Mouse (Mus musculus) thymus, postnatal 25 days (tissue): ENCODE results near the gene Caskin1.

Source experiments
- DNase-seq: peaks from one replicate; pipeline ENCODE4 v3.0.0; 2022

Gene Caskin1

GRCm38 (mm10) chr17:24496026-24496425 is 7.6 kb downstream of the Caskin1 start:
- no peak for DNase-seq

GRCm38 (mm10) chr17:24502208-24502607 is 13.8 kb downstream of the Caskin1 start:
- no peak for DNase-seq

- no peak for DNase-seq
These were observed 15.7 kb downstream of the Caskin1 start for GRCm38 (mm10) chr17:24504085-24504484.

GRCm38 (mm10) chr17:24505286-24505955 is 17.0 kb downstream of the Caskin1 start:
- DNase-seq = no peak

GRCm38 (mm10) chr17:24506332-24507070 is 18.1 kb downstream of the Caskin1 start:
- no peak for DNase-seq

- no peak for DNase-seq
These were observed 18.8 kb downstream of the Caskin1 start for GRCm38 (mm10) chr17:24507129-24507664.

- no peak for DNase-seq
These were observed 19.5 kb downstream of the Caskin1 start for GRCm38 (mm10) chr17:24507806-24508460.

- DNase-seq = peak; percentile 15
These were observed 25.2 kb downstream of the Caskin1 start for GRCm38 (mm10) chr17:24513609-24514008.

GRCm38 (mm10) chr17:24514270-24515257 is 26.2 kb downstream of the Caskin1 start:
- DNase-seq = no peak

- DNase-seq = no peak
These were observed 32.0 kb downstream of the Caskin1 start for GRCm38 (mm10) chr17:24520450-24520849.

GRCm38 (mm10) chr17:24524734-24525133 is 36.3 kb downstream of the Caskin1 start:
- DNase-seq = no peak

- no peak for DNase-seq
These were observed 38.9 kb downstream of the Caskin1 start for GRCm38 (mm10) chr17:24527315-24527714.

GRCm38 (mm10) chr17:24527723-24528559 is 39.5 kb downstream of the Caskin1 start, which contains the start of gene Traf7:
Traf7 (minus strand) TSS chr17:24527938.
- DNase-seq = peak; percentile 87

- no peak for DNase-seq
These were observed 40.1 kb downstream of the Caskin1 start for GRCm38 (mm10) chr17:24528560-24528918.

GRCm38 (mm10) chr17:24529007-24529451 is 40.6 kb downstream of the Caskin1 start:
- DNase-seq = peak; percentile 69

GRCm38 (mm10) chr17:24529883-24530282 is 41.5 kb downstream of the Caskin1 start:
- no peak for DNase-seq

- no peak for DNase-seq
These were observed 42.1 kb downstream of the Caskin1 start for GRCm38 (mm10) chr17:24530361-24531050.

GRCm38 (mm10) chr17:24531064-24531463 is 42.7 kb downstream of the Caskin1 start:
- DNase-seq = no peak

GRCm38 (mm10) chr17:24532045-24532444 is 43.6 kb downstream of the Caskin1 start:
- no peak for DNase-seq
